13 mouse cellular contexts compared by ENCODE assay signal in genomic region chr7:98901120-98901519, GRCm38 (mm10).
A peak's percentile ranks its signal among the peaks of the same experiment; 100 is the strongest.
DNase-seq lines count a peak whose midpoint lies in the region; ATAC-seq and TF ChIP-seq lines count a peak whose summit lies in the region.
"Had no signal": no experiment of that assay in that cellular context is flagged by ENCODE, and none has a peak within 500 bp of the region (broad histone marks: within the 10 kb centered on the region; RNA-seq: fewer than 3 reads in every experiment).

No protein-coding gene starts in this region.

- H3K36me3 ChIP-seq in liver, embryonic 14.5 days (replicated peaks; ENCODE audit: control insufficient read depth, insufficient read depth, low read depth) = no peaks in the 10 kb centered on the region
- H3K36me3 ChIP-seq in E14TG2a.4 (ENCODE audit: insufficient read depth, low read length) = 0 out of 2 replicates have a peak, but pooled peaks cover 5% of the 10 kb centered on the region
- H3K36me3 ChIP-seq in limb, embryonic 10.5 days = peaks cover 4% of the 10 kb centered on the region; the same call in 1 of the 2 replicates
- H3K36me3 ChIP-seq: liver, embryonic 15.5 days had no signal

- ATAC-seq in CD4-positive, CD25-positive, alpha-beta regulatory T cell, adult 4 months = no peak
- ATAC-seq in liver, embryonic 14.5 days (ENCODE audit: insufficient read depth) = no peak

- H3K27me3 ChIP-seq in liver, embryonic 14.5 days (ENCODE audit: control insufficient read depth, insufficient read depth, low read length) = no peaks in the 10 kb centered on the region
- H3K27me3 ChIP-seq in E14TG2a.4 (ENCODE audit: insufficient read depth, low read length) = no peaks in the 10 kb centered on the region
- H3K27me3 ChIP-seq in limb, embryonic 10.5 days (ENCODE audit: low read depth, poor library complexity, severe bottlenecking) = peaks cover 66% of the 10 kb centered on the region
- H3K27me3 ChIP-seq: liver, embryonic 15.5 days had no signal

- WGBS in liver, embryonic 14.5 days (ENCODE audit: insufficient replicate concordance) = 79% methylated on average over 1 of the region's 1 CpGs
- 94% methylated on average over 1 of the region's 1 CpGs for WGBS in limb, embryonic 10.5 days

- H3K9ac ChIP-seq in liver, embryonic 14.5 days (replicated peaks) = no peak overlapping the region
- H3K9ac ChIP-seq: liver, embryonic 15.5 days had no signal

- no peaks in the 10 kb centered on the region for H3K9me3 ChIP-seq in liver, embryonic 14.5 days (ENCODE audit: control insufficient read depth, low read length)
- H3K9me3 ChIP-seq in E14TG2a.4 (ENCODE audit: low read length) = no peaks in the 10 kb centered on the region
- H3K9me3 ChIP-seq in limb, embryonic 10.5 days (replicated peaks) = no peaks in the 10 kb centered on the region
- H3K9me3 ChIP-seq: liver, embryonic 15.5 days had no signal

- no peak overlapping the region for H3K4me2 ChIP-seq in liver, embryonic 14.5 days (ENCODE audit: low read depth)
- H3K4me2 ChIP-seq: liver, embryonic 15.5 days had no signal

- TF ChIP-seq EP300 in liver, embryonic 14.5 days (IDR thresholded peaks at IDR 0.05; ENCODE audit: low read depth) = no peak

- TF ChIP-seq POLR2A in brain, embryonic 14.5 days (IDR thresholded peaks at IDR 0.05; ENCODE audit: borderline replicate concordance, extremely low read depth, insufficient read depth, insufficient read length, poor library complexity, severe bottlenecking) = no peak

- no peak overlapping the region for H3K27ac ChIP-seq in liver, embryonic 14.5 days
- H3K27ac ChIP-seq in limb, embryonic 10.5 days = no peak overlapping the region
- H3K27ac ChIP-seq: liver, embryonic 15.5 days had no signal

- peak; percentile 65 for TF ChIP-seq CTCF in liver, embryonic 14.5 days (IDR thresholded peaks at IDR 0.05; ENCODE audit: low read depth)
- peak; percentile 59 for TF ChIP-seq CTCF in E14TG2a.4 (conservative IDR thresholded peaks at IDR 0.05; ENCODE audit: low read length)
- TF ChIP-seq CTCF in brain, embryonic 14.5 days (IDR thresholded peaks at IDR 0.05; ENCODE audit: borderline replicate concordance, extremely low read depth, insufficient read depth, insufficient read length) = peak; percentile 58; the same call in 1 of the 2 replicates

- H3K4me3 ChIP-seq in liver, embryonic 14.5 days (ENCODE audit: insufficient read depth in 1 of 2, low read depth in 2 of 2, low read length in 2 of 2) = no peak overlapping the region
- H3K4me3 ChIP-seq in E14TG2a.4 (replicated peaks; ENCODE audit: low read length) = no peak overlapping the region
- H3K4me3 ChIP-seq in limb, embryonic 10.5 days = no peak overlapping the region
- H3K4me3 ChIP-seq: liver, embryonic 15.5 days had no signal

- peaks cover 0 to 5% of the 10 kb centered on the region in 2 experiments; a peak in 1 of 4 replicates for H3K4me1 ChIP-seq in liver, embryonic 14.5 days (replicated peaks; ENCODE audit: control insufficient read depth in 2 of 2, insufficient read depth in 2 of 2, low read length in 1 of 2)
- H3K4me1 ChIP-seq in E14TG2a.4 (replicated peaks; ENCODE audit: low read depth, low read length) = peaks cover 10% of the 10 kb centered on the region; the same call in 1 of the 2 replicates
- peaks cover 57% of the 10 kb centered on the region for H3K4me1 ChIP-seq in limb, embryonic 10.5 days

- peak; percentile 48 for DNase-seq in CD4-positive, CD25-positive, alpha-beta regulatory T cell, adult 2 months (ENCODE audit: low read depth, low spot score)
- no peak for DNase-seq in liver, embryonic 14.5 days (ENCODE audit: low read depth in 3 of 3, low spot score in 3 of 3)
- DNase-seq in liver (no peak), adipocyte (ENCODE audit: low spot score) (no peak)
- no peak for DNase-seq in brain, embryonic 14.5 days (ENCODE audit: low read depth)
- DNase-seq in limb, embryonic 10.5 days (ENCODE audit: low spot score) = no peak
- DNase-seq: cerebellum, adult 11 months; heart, postnatal 36 days; layer of hippocampus, postnatal 36 days; retina, postnatal 1 day had no signal
